Mouse (Mus musculus) layer of hippocampus, adult 18-20 months (tissue): ENCODE measurements around the gene C1qtnf3. TPM values are rescaled to one million over a fixed set of nuclear protein-coding genes. Genes with fewer than 3 reads are reported as not detected.

Source experiments
- DNase-seq, 2 experiments: peaks; one replicate each; pipeline ENCODE4 v3.0.0; 2022; ENCODE audit warnings: low spot score in 2 of 2
- total RNA-seq, 2 experiments: library from RNA; stranded (reverse); gene quantifications; 2 replicates each; pipeline ENCODE4 v1.2.3; 2021

C1qtnf3 gene
- total RNA-seq, 2 experiments from 2014 or later: not detected

- DNase-seq: no peak
These were observed 74.8 kb downstream of the C1qtnf3 start for GRCm38 (mm10) chr15:11026801-11027561.

Other genes with a start within 250 kb of the C1qtnf3 start
- 1 to 10 TPM; 4.8 to 5.1 TPM for gene Rai14, start 237.7 kb upstream of the C1qtnf3 start, total RNA-seq
- 10 to 100 TPM; 13.2 TPM for gene Amacr, start 29.4 kb downstream of the C1qtnf3 start, total RNA-seq
- gene Slc45a2, start 48.4 kb downstream of the C1qtnf3 start, total RNA-seq: not detected
- gene Rxfp3, start 85.7 kb downstream of the C1qtnf3 start, total RNA-seq: 1 to 10 TPM; 5.5 to 5.9 TPM
- gene Adamts12, start 112.5 kb downstream of the C1qtnf3 start, total RNA-seq: under 1 TPM; 0.30 to 0.43 TPM